Mouse (Mus musculus): ENCODE results near the gene Ndc80. TPM values are rescaled to one million over a fixed set of nuclear protein-coding genes. Genes with fewer than 3 reads are reported as not detected.

The Ndc80 gene
- total RNA-seq (2023), result 10 to 100 TPM; 19.3 to 21.6 TPM

DNA sequence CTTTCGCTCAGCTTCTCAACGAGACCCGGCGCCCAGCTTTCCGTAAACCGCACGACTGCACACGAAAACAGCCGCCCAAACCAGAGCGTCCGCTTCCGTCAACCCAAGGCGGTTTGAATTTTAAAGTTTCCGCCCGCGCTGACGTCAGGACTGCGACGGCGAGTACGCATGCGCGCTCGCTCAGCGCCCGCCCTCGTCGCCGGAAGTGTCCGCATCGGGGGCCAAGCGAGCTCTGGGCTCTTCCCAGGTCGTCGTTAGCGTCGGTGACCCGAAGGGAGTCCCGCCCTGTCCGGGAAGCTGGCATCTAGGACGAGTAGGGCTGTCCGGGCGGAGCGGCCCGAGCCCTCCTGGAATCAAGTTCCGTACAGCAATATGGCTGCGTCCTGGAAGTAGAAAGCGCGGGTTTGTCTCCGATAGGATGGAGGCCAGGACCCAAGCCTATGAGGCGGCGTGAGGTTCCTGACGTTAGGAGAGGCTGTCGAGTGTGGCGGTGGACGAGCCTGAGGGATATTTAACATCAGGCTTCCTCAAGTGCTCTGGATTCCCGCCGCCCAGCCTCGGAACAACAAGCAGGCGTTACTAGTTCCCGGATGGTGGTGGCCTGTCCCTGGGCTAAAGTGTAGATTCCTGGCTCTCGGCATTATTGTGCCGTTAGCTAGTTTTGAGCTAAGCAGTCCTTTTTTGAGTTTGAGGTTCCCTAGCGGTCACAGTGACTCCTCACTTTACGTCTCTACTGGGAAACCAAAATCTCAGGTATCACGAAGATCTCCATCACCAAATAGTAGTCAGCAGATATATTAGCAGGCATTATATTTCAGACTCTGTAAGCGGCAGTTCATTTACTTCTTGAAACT lies at the start of gene Ndc80:
TSS of gene Ndc80 (minus strand) at position 147 of the 854 bp plus-strand sequence.

DNA sequence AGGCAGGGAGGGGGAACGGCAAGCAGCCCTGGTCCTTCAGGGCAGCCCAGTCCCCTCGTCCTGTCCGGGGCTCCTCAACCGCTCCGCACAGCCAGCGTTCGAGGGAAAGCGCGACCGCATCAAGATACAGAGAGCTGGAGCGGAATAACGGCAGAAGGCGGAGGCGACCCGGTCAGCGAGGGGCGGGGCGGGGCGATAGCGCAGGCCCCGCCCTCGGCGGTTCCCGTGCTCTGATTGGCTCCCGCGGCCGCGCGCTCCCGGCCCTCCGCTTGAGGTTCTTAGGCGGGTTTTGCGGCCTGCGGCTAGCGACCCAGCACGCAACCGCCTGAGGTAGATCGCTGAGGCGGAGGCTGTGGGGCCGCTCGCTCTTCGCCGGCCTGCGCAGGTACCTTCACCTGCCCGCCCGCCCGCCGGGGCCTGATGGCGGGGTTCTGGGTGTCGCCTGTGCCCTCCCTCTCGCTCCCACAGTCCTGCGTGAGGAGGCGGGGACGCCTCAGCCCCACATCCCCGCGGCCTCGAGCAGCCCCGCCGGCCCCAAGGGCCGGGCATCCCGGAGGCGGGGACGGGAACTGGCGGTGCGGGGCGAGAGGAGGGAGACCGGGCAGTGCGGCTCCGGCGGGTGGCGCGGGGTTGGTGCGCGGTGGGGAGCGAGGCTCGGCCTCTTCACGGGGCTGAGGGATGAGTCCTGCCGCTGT lies 25.2 kb upstream of the Ndc80 start, which contains the start of gene Spdya:
TSS of gene Spdya (plus strand) at position 305 of the 695 bp plus-strand sequence.

DNA sequence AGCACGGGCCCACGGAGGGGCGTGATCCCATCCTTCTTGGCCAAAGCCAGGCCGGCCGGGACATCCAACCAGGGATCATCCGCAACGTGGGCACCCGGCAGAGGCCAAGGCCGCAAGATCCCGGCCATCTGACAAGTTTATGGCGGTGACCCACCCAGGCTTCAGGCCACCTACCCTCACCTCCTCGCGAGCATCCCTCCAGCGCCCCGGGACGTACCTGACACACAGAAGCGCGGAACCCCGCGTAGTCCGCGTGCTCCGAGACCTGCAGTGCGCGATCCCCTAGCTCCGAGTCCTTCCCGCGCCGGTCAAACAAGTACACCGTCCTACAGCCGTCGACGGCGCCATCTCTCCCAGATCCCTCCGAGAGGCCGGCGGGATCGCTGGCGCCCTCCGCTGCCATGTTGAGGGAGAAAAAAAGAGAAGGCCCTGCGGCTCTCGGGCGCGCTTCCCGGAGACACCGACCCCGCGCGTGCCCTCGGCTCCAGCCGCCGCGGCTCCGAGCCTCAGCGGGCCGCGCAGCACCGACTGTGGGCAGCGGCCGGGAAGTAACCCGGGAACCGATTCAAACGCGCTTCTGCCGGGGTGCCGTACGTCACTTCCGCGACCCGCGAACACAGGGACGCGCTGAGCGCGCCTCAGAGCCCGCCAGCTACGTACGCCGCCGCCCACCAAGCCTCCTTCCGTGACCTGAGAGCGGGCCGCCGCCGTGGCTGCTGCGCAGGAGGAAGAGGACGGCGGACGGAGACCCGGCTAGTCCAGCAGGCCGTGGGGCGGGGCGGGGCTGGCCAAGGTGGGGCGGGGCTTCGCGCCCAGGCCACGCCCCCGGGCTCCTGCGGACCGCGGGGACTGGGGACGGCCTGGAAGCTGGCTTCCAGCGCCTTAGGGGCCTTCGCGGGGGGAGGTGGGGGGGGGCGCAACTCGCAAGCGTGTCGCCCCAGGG lies 51.6 kb downstream of the Ndc80 start, which contains the start of gene Smchd1:
TSS of gene Smchd1 (minus strand) at position 582 of the 943 bp plus-strand sequence.

DNA sequence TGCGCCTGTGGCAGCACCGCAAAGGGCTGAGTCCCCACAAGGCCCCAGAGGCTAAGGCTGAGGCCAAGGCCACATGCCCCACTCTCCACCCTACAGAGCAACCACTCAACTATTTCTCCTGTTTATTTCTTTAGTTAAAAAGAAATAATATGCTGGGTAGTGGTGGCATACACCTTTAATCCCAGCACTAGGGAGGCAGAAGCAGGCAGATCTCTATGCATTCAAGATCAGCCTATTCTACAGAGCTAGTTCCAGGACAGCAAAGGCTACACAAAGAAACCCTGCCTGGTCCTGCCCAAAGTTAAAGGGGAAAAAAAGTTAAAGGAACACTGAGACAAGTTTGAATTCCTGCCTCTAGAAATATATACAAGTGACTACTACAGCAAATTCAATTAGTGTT lies 66.8 kb downstream of the Ndc80 start, which contains the start of gene Gm4707:
TSS of gene Gm4707 (minus strand) at position 101 of the 400 bp plus-strand sequence.

Other genes starting within 250 kb of the Ndc80 start
- gene Emilin2, start 214.9 kb downstream of the Ndc80 start, total RNA-seq (2023), result 10 to 100 TPM in 1 of 2 experiments, 1 to 10 TPM in 1; 7.3 to 10.6 TPM
- gene Gm4707, start 66.9 kb downstream of the Ndc80 start, total RNA-seq (2023), result 10 to 100 TPM; 69.0 to 87.2 TPM
- 100 to 1,000 TPM; 237 to 249 TPM for gene Smchd1, start 51.5 kb downstream of the Ndc80 start, total RNA-seq (2023)
- not detected for gene Spdya, start 25.2 kb upstream of the Ndc80 start, total RNA-seq (2023)
- 100 to 1,000 TPM; 146 to 170 TPM for gene Wdr43, start 89.0 kb upstream of the Ndc80 start, total RNA-seq (2023)
- under 1 TPM in 1 of 2 experiments, not detected in 1; 0.18 TPM for gene Togaram2, start 146.4 kb upstream of the Ndc80 start, total RNA-seq (2023)
- gene Pcare, start 226.0 kb upstream of the Ndc80 start, total RNA-seq (2023), result not detected
- gene Clip4, start 241.6 kb upstream of the Ndc80 start, total RNA-seq (2023), result under 1 TPM in 1 of 2 experiments, not detected in 1; 0.64 TPM